Mouse (Mus musculus) hindbrain, embryonic 10.5 days (tissue): Measurements from ENCODE around the gene Ngf. TPM values are rescaled to one million over a fixed set of nuclear protein-coding genes. Genes with fewer than 3 reads are reported as not detected.

Experiments used
- DNase-seq: peaks from one replicate; pipeline ENCODE4 v3.0.0-alpha.2; 2017; ENCODE audit warnings: low spot score
- H3K27ac ChIP-seq: fragments of 300-500 bp; sonication (generic); 2 replicates; pipeline ENCODE4 v1.5.1; 2016; ENCODE audit warnings: mild to moderate bottlenecking, moderate library complexity
- H3K27me3 ChIP-seq: fragments of 300-500 bp; sonication (generic); 2 replicates; pipeline ENCODE4 v1.6.1; 2016; ENCODE audit warnings: mild to moderate bottlenecking; ENCODE audit not compliant: poor library complexity, insufficient read depth, severe bottlenecking
- H3K36me3 ChIP-seq: fragments of 300-500 bp; sonication (generic); 2 replicates; pipeline ENCODE4 v1.6.1; 2016; ENCODE audit warnings: mild to moderate bottlenecking, moderate library complexity
- H3K4me1 ChIP-seq: fragments of 300-500 bp; sonication (generic); replicated peaks from 2 replicates; pipeline ENCODE4 v1.6.1; 2016; ENCODE audit warnings: mild to moderate bottlenecking
- H3K4me3 ChIP-seq: fragments of 300-500 bp; sonication (generic); 2 replicates; pipeline ENCODE4 v1.5.1; 2016; ENCODE audit warnings: mild to moderate bottlenecking, moderate library complexity
- H3K9me3 ChIP-seq: fragments of 300-500 bp; sonication (generic); 2 replicates; pipeline ENCODE4 v1.6.1; 2016; ENCODE audit warnings: mild to moderate bottlenecking, moderate library complexity
- WGBS: fragments of 180-500 bp; shearing (Covaris S2); methylation state at CpG from one replicate; pipeline ENCODE4 v1.1.7; 2016; 5-methylcytosine and 5-hydroxymethylcytosine counted together
- polyA plus RNA-seq: library from polyadenylated mRNA; unstranded; fragments of >200 nt; fragmentation: Nextera tagmentation; extraction: Ambion mirVana; gene quantifications from 2 replicates; pipeline ENCODE4 v1.2.1, GENCODE M21; 2016

The Ngf gene
- polyA plus RNA-seq, 1 experiment from 2014 or later = 0.72 TPM

- Histone ChIP-seq H3K27ac (no peak overlapping the region), H3K27me3 (peaks cover 35% of the 10 kb centered on the region), H3K4me3 (no peak overlapping the region), H3K9me3 (0 out of 2 replicates have a peak, but pooled peaks cover 4% of the 10 kb centered on the region), H3K4me1 (peaks cover 15% of the 10 kb centered on the region), H3K36me3 (no peaks in the 10 kb centered on the region)
- no peak for DNase-seq
- WGBS = 87% methylated on average over 15 of the region's 15 CpGs
These were observed 4.8 kb downstream of the Ngf start for GRCm38 (mm10) chr3:102474275-102475155.

GRCm38 (mm10) chr3:102477917-102478694 lies 8.4 kb downstream of the Ngf start:
- H3K4me3 ChIP-seq = no peak overlapping the region
- H3K36me3 ChIP-seq = no peaks in the 10 kb centered on the region
- peaks cover 3% of the 10 kb centered on the region for H3K27me3 ChIP-seq
- 0 out of 2 replicates have a peak, but pooled peaks cover 3% of the 10 kb centered on the region for H3K4me1 ChIP-seq
- H3K9me3 ChIP-seq = 0 out of 2 replicates have a peak, but pooled peaks cover 4% of the 10 kb centered on the region
- DNase-seq = no peak
- WGBS = 87% methylated on average over 12 of the region's 12 CpGs
- no peak overlapping the region for H3K27ac ChIP-seq

- 83% methylated on average over 14 of the region's 14 CpGs for WGBS
- no peak for DNase-seq
- H3K27ac ChIP-seq = no peak overlapping the region
- H3K36me3 ChIP-seq = no peaks in the 10 kb centered on the region
- 0 out of 2 replicates have a peak, but pooled peaks cover 7% of the 10 kb centered on the region for H3K4me1 ChIP-seq
- no peaks in the 10 kb centered on the region for H3K9me3 ChIP-seq
- no peak overlapping the region for H3K4me3 ChIP-seq
- no peaks in the 10 kb centered on the region for H3K27me3 ChIP-seq
These were observed 20.8 kb downstream of the Ngf start for GRCm38 (mm10) chr3:102490393-102491123.

- no peak for DNase-seq
- Histone ChIP-seq H3K4me1 (0 out of 2 replicates have a peak, but pooled peaks cover 7% of the 10 kb centered on the region), H3K36me3 (no peaks in the 10 kb centered on the region), H3K4me3 (no peak overlapping the region), H3K27me3 (no peaks in the 10 kb centered on the region), H3K9me3 (no peaks in the 10 kb centered on the region), H3K27ac (no peak overlapping the region)
- WGBS = 79% methylated on average over 7 of the region's 7 CpGs
These were observed 28.4 kb downstream of the Ngf start for GRCm38 (mm10) chr3:102498113-102498512.

- no peak overlapping the region for H3K4me3 ChIP-seq
- H3K4me1 ChIP-seq = no peaks in the 10 kb centered on the region
- no peaks in the 10 kb centered on the region for H3K27me3 ChIP-seq
- H3K27ac ChIP-seq = no peak overlapping the region
- DNase-seq = no peak
- H3K36me3 ChIP-seq = no peaks in the 10 kb centered on the region
- no peaks in the 10 kb centered on the region for H3K9me3 ChIP-seq
- 81% methylated on average over 6 of the region's 6 CpGs for WGBS
These were observed 29.2 kb downstream of the Ngf start for GRCm38 (mm10) chr3:102498931-102499330.

GRCm38 (mm10) chr3:102500031-102500430 lies 30.3 kb downstream of the Ngf start:
- no peaks in the 10 kb centered on the region for H3K36me3 ChIP-seq
- WGBS = 76% methylated on average over 2 of the region's 2 CpGs
- no peaks in the 10 kb centered on the region for H3K9me3 ChIP-seq
- H3K27me3 ChIP-seq = no peaks in the 10 kb centered on the region
- H3K4me1 ChIP-seq = no peaks in the 10 kb centered on the region
- no peak overlapping the region for H3K4me3 ChIP-seq
- H3K27ac ChIP-seq = no peak overlapping the region
- DNase-seq = no peak

- Histone ChIP-seq H3K4me3 (no peak overlapping the region), H3K4me1 (no peaks in the 10 kb centered on the region), H3K27ac (no peak overlapping the region), H3K27me3 (no peaks in the 10 kb centered on the region), H3K9me3 (no peaks in the 10 kb centered on the region), H3K36me3 (no peaks in the 10 kb centered on the region)
- WGBS = 85% methylated on average over 4 of the region's 4 CpGs
- DNase-seq = no peak
These were observed 31.5 kb downstream of the Ngf start for GRCm38 (mm10) chr3:102501186-102501585.

- Histone ChIP-seq H3K4me3 (no peak overlapping the region), H3K9me3 (no peaks in the 10 kb centered on the region), H3K27me3 (no peaks in the 10 kb centered on the region), H3K27ac (no peak overlapping the region), H3K4me1 (peaks cover 17% of the 10 kb centered on the region), H3K36me3 (no peaks in the 10 kb centered on the region)
- DNase-seq = no peak
- WGBS = 87% methylated on average over 4 of the region's 4 CpGs
These were observed 35.4 kb downstream of the Ngf start for GRCm38 (mm10) chr3:102505129-102505528.

- whole genome bisulfite sequencing = 77% methylated on average over 12 of the region's 12 CpGs
- no peaks in the 10 kb centered on the region for H3K27me3 ChIP-seq
- H3K4me3 ChIP-seq = no peak overlapping the region
- H3K27ac ChIP-seq = no peak overlapping the region
- no peaks in the 10 kb centered on the region for H3K36me3 ChIP-seq
- peaks cover 17% of the 10 kb centered on the region for H3K4me1 ChIP-seq
- DNase-seq = no peak
- H3K9me3 ChIP-seq = no peaks in the 10 kb centered on the region
These were observed 36.3 kb downstream of the Ngf start for GRCm38 (mm10) chr3:102506061-102506460.

- Histone ChIP-seq H3K27me3 (no peaks in the 10 kb centered on the region), H3K27ac (0 out of 2 replicates have a peak overlapping the region, but pooled peaks have one; percentile 56), H3K4me1 (peaks cover 17% of the 10 kb centered on the region), H3K9me3 (no peaks in the 10 kb centered on the region), H3K36me3 (no peaks in the 10 kb centered on the region), H3K4me3 (no peak overlapping the region)
- no peak for DNase-seq
- WGBS = 73% methylated on average over 8 of the region's 8 CpGs
These were observed 38.0 kb downstream of the Ngf start for GRCm38 (mm10) chr3:102507666-102508260.

GRCm38 (mm10) chr3:102508455-102508854 lies 38.7 kb downstream of the Ngf start:
- Histone ChIP-seq H3K27ac (no peak overlapping the region; the same call in 1 of the 2 replicates), H3K4me3 (no peak overlapping the region), H3K27me3 (no peaks in the 10 kb centered on the region), H3K4me1 (peaks cover 17% of the 10 kb centered on the region), H3K9me3 (no peaks in the 10 kb centered on the region), H3K36me3 (no peaks in the 10 kb centered on the region)
- 57% methylated on average over 9 of the region's 9 CpGs for WGBS
- DNase-seq = no peak

GRCm38 (mm10) chr3:102509601-102510000 lies 39.9 kb downstream of the Ngf start:
- peaks cover 17% of the 10 kb centered on the region for H3K4me1 ChIP-seq
- no peaks in the 10 kb centered on the region for H3K27me3 ChIP-seq
- no peak overlapping the region for H3K27ac ChIP-seq
- H3K9me3 ChIP-seq = no peaks in the 10 kb centered on the region
- H3K4me3 ChIP-seq = no peak overlapping the region
- 54% methylated on average over 3 of the region's 3 CpGs for WGBS
- no peak for DNase-seq
- no peaks in the 10 kb centered on the region for H3K36me3 ChIP-seq
